Mouse (Mus musculus): ENCODE results near the gene Ifna15.
A peak's percentile ranks its signal among the peaks of the same experiment; 100 is the strongest.

- TF ChIP-seq CTCF (IDR thresholded peaks at IDR 0.05; ENCODE audit: low read depth, low read length) (peak; percentile 40; the same call in 1 of the 2 replicates), TAL1 (conservative IDR thresholded peaks at IDR 0.05; ENCODE audit: low read depth, low read length) (no peak)
Measured at GRCm38 (mm10) chr4:88550161-88550945, 7.7 kb downstream of the Ifna15 start.

All from G1E (cell line).